Mouse (Mus musculus) hindbrain, postnatal 0 days (tissue): ENCODE data around the gene Zfp809. TPM values are rescaled to one million over a fixed set of nuclear protein-coding genes. Genes with fewer than 3 reads are reported as not detected.

ENCODE experiments used
- ATAC-seq: fragments of 200-750 bp; cut with Nextera tagmentation; 2 replicates; pipeline ENCODE4 v1.8.0; 2017; ENCODE audit warnings: mild to moderate bottlenecking, moderate TSS enrichment, moderate library complexity
- DNase-seq: peaks from one replicate; pipeline ENCODE4 v3.0.0-alpha.2; 2015; ENCODE audit warnings: low spot score
- H3K27ac ChIP-seq: fragments of 300-500 bp; sonication (generic); 2 replicates; pipeline ENCODE4 v1.5.1; 2014; ENCODE audit warnings: mild to moderate bottlenecking
- H3K27me3 ChIP-seq: fragments of 300-500 bp; sonication (generic); 2 replicates; pipeline ENCODE4 v1.6.1; 2014; ENCODE audit warnings: low read length, mixed read lengths; ENCODE audit not compliant: insufficient read depth
- H3K36me3 ChIP-seq: fragments of 300-500 bp; sonication (generic); 2 replicates; pipeline ENCODE4 v1.6.1; 2014; ENCODE audit warnings: low read length, mixed read lengths; ENCODE audit not compliant: insufficient read depth
- H3K4me1 ChIP-seq: fragments of 300-500 bp; sonication (generic); 2 replicates; pipeline ENCODE4 v1.6.1; 2014; ENCODE audit warnings: antibody characterized with exemption, low read length, mixed read lengths; ENCODE audit not compliant: insufficient read depth
- H3K4me2 ChIP-seq: fragments of 300-500 bp; sonication (generic); 2 replicates; pipeline ENCODE4 v1.6.1; 2014; ENCODE audit warnings: low read depth, mild to moderate bottlenecking, low read length, moderate library complexity, mixed read lengths
- H3K4me3 ChIP-seq: fragments of 300-500 bp; sonication (generic); 2 replicates; pipeline ENCODE4 v1.5.1; 2014; ENCODE audit warnings: low read length
- H3K9ac ChIP-seq: fragments of 300-500 bp; sonication (generic); replicated peaks from 2 replicates; pipeline ENCODE4 v1.6.1; 2014; ENCODE audit warnings: mild to moderate bottlenecking, low read length, moderate library complexity, mixed read lengths
- H3K9me3 ChIP-seq: fragments of 300-500 bp; sonication (generic); 2 replicates; pipeline ENCODE4 v1.6.1; 2016; ENCODE audit warnings: low read length, mixed read lengths
- CTCF ChIP-seq: IDR thresholded peaks from 2 replicates; pipeline ENCODE4 v1.5.1; 2016; ENCODE audit warnings: antibody characterized with exemption, control low read depth, low read depth
- WGBS: fragments of 180-500 bp; shearing (Covaris S2); extraction: QIAGEN DNeasy Blood & Tissue Kit; methylation state at CpG from one replicate; pipeline ENCODE4 v1.1.7; 2014; 5-methylcytosine and 5-hydroxymethylcytosine counted together
- polyA plus RNA-seq: library from polyadenylated mRNA; unstranded; fragments of >200 nt; fragmentation: Nextera tagmentation; extraction: Ambion mirVana; gene quantifications from 2 replicates; pipeline ENCODE4 v1.2.1, GENCODE M21; 2015
- total RNA-seq: library from RNA; depleted of rRNA; stranded (reverse); fragments of >200 nt; gene quantifications from 2 replicates; pipeline ENCODE4 v1.2.3, GENCODE M21; 2014

Zfp809 gene
- total and polyA plus RNA-seq, 2 experiments from 2014 or later, result 6.1 to 6.4 TPM

DNA sequence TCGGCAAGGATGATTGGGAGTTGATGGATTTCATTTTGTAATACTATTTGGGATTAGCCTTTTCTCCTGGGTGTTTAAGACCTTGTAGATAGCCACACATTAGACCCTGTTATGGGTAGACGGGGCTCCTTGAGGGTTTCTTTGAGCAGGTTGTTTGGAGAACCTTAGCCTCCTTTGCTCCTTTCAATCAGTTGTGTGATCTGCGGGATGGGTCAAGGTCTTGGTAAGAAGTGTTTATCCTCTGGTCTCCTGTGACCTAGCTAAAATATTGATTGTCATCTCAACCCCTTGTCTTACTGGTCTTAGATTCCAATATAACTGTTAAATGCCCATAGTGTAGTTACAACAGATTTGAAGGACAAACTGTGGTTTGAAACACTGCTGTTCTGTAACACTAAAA is 4.5 kb downstream of the Zfp809 start:
- no peak overlapping the region for H3K27ac ChIP-seq
- H3K27me3 ChIP-seq, result no peaks in the 10 kb centered on the region
- DNase-seq, result no peak
- no peaks in the 10 kb centered on the region for H3K9me3 ChIP-seq
- H3K4me1 ChIP-seq, result no peaks in the 10 kb centered on the region
- H3K9ac ChIP-seq, result no peak overlapping the region
- no peak overlapping the region for H3K4me3 ChIP-seq
- no peak overlapping the region for H3K4me2 ChIP-seq
- WGBS, result 93% methylated on average over 3 of the region's 3 CpGs
- H3K36me3 ChIP-seq, result no peaks in the 10 kb centered on the region
- ATAC-seq, result no peak
- TF ChIP-seq CTCF, result no peak

DNA sequence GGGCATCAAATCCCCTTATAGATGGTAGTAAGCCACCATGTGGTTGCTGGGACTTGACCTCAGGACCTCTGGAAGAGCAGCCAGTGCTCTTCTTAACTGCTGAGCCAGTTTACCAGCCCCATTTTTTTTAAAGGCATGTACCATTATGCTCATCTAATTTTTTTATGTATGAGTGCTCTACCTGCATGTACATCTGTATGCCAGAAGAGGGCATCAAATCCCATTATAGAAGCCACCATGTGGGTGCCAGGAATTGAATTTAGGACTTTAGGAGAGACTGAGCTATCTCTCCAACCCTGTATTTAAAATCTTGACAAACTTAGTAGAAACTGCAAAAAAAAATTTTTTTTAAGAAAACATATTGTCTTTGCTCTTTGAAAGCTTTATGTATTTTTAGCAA is 5.0 kb downstream of the Zfp809 start:
- Histone ChIP-seq H3K4me2 (no peak overlapping the region), H3K27me3 (no peaks in the 10 kb centered on the region), H3K9ac (no peak overlapping the region), H3K27ac (no peak overlapping the region), H3K9me3 (no peaks in the 10 kb centered on the region), H3K4me3 (no peak overlapping the region), H3K36me3 (no peaks in the 10 kb centered on the region), H3K4me1 (no peaks in the 10 kb centered on the region)
- ATAC-seq (no peak), DNase-seq (peak; percentile 12)
- TF ChIP-seq CTCF, result peak; percentile 40

DNA sequence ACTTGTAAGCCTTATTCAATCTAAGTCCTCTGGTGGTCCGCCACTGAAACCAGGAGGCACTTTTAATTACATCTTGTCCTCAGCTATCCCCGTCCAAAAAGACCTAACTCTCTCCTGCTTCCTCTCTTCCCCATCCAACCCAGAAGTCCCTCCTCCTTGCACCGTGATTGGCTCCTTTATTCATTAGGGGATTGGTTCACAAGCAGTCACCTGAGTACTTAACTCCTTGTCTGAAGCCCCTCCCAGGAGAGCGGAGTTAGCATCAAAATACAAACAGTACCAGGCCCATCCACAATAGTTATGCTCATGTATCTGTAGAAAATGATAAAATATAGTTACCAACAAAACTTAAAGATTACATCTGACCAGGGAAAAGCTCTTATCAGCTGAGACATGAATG is 14.5 kb downstream of the Zfp809 start:
- DNase-seq (no peak), ATAC-seq (no peak)
- Histone ChIP-seq H3K36me3 (peaks cover 36% of the 10 kb centered on the region), H3K4me2 (no peak overlapping the region), H3K9me3 (0 out of 2 replicates have a peak, but pooled peaks cover 14% of the 10 kb centered on the region), H3K9ac (no peak overlapping the region), H3K4me3 (no peak overlapping the region), H3K4me1 (no peaks in the 10 kb centered on the region), H3K27me3 (no peaks in the 10 kb centered on the region), H3K27ac (no peak overlapping the region)
- 91% methylated on average over 4 of the region's 4 CpGs for WGBS
- no peak for TF ChIP-seq CTCF

DNA sequence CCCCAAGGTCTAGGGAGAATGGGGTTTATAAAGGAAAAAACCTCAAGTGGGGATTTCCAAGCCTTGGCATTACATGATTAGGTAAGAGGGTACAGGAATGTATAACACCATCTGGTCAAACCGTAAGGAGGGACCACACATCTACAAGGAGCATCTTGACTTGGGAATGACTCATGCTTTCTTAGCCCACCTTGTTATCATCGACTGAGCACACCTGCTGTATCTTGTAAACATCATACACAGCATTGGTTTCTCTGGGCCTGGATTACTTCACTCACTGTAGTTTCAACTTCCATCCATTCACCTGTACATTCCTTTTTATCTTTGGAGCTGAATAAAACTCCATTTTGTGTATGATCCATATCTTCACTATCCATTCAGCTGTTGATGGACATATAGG is 18.7 kb downstream of the Zfp809 start:
- H3K4me3 ChIP-seq, result no peak overlapping the region
- peaks cover 31% of the 10 kb centered on the region for H3K36me3 ChIP-seq
- no peak overlapping the region for H3K27ac ChIP-seq
- WGBS, result 87% methylated on average over 2 of the region's 2 CpGs
- no peak for DNase-seq
- H3K9ac ChIP-seq, result no peak overlapping the region
- no peak for ATAC-seq
- no peaks in the 10 kb centered on the region for H3K27me3 ChIP-seq
- no peak for TF ChIP-seq CTCF
- H3K4me1 ChIP-seq, result no peaks in the 10 kb centered on the region
- no peak overlapping the region for H3K4me2 ChIP-seq
- peaks cover 22% of the 10 kb centered on the region; the same call in 1 of the 2 replicates for H3K9me3 ChIP-seq

GRCm38 (mm10) chr9:22256579-22256978 is 31.1 kb downstream of the Zfp809 start:
- no peak for TF ChIP-seq CTCF
- no peak overlapping the region for H3K9ac ChIP-seq
- peaks cover 14% of the 10 kb centered on the region for H3K36me3 ChIP-seq
- DNase-seq (no peak), ATAC-seq (no peak)
- no peak overlapping the region for H3K4me3 ChIP-seq
- H3K27me3 ChIP-seq, result no peaks in the 10 kb centered on the region
- no peak overlapping the region for H3K4me2 ChIP-seq
- peaks cover 4% of the 10 kb centered on the region; the same call in 1 of the 2 replicates for H3K9me3 ChIP-seq
- WGBS, result 93% methylated on average over 4 of the region's 4 CpGs
- no peaks in the 10 kb centered on the region for H3K4me1 ChIP-seq
- no peak overlapping the region for H3K27ac ChIP-seq

- Histone ChIP-seq H3K36me3 (no peaks in the 10 kb centered on the region), H3K27me3 (no peaks in the 10 kb centered on the region), H3K4me1 (no peaks in the 10 kb centered on the region), H3K4me3 (peak overlapping the region; percentile 60), H3K9me3 (peaks cover 4% of the 10 kb centered on the region; the same call in 1 of the 2 replicates), H3K27ac (0 out of 2 replicates have a peak overlapping the region, but pooled peaks have one; percentile 32), H3K9ac (peak overlapping the region; percentile 67; the same call in 1 of the 2 replicates), H3K4me2 (peak overlapping the region; percentile 74)
- TF ChIP-seq CTCF, result no peak
- WGBS, result 80% methylated on average over 8 of the region's 8 CpGs
- ATAC-seq (no peak), DNase-seq (no peak)
These were observed 33.3 kb downstream of the Zfp809 start for GRCm38 (mm10) chr9:22258784-22259183.

DNA sequence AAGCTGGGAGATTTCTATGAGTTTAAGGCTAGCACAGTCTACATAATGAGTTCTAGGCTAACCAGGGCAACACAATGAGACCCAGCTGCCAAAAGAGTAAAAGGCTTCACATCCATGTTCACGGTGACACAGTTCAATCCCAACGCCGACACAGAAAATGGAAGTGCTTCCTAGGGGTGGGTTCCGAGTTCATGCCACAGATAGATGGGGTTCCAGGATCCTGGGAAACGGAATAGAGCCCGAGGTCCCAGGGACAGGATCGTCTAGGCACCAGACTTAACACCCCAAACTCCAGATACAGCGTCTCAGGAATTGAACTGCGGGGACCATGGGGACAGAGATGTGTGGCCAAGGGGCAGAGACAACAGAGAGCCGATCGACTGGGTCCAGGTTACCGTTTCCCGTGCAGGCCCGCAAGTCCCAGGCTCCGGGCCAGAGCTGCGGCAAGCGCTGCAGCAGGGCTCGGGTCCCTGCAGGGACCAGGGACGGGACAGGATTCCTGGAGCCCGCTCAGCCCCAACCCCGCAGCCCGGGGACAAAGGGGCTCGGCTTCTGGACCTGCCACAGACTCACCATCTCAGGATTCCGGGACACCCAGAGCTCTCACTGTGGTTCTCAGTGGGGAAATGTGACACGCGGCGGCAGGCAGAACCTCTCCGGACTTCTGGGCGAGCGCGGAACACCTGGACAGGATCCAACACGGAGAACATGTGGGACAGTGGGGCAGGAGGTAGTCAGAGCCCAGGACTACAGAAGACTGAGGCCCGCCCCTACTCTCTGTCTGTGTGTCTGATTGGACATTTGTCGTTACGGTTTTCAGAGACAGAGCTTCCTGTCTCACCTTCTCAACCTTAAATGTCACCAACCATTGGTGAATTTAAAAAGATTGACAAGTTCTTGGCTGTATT is 33.9 kb downstream of the Zfp809 start, which contains the start of gene Zfp599:
Gene Zfp599, minus strand, starts transcription at position 712 of the 908 bp plus-strand sequence.
- DNase-seq (peak; percentile 78), ATAC-seq (peak; percentile 94)
- Histone ChIP-seq H3K9me3 (peaks cover 4% of the 10 kb centered on the region; the same call in 1 of the 2 replicates), H3K36me3 (no peaks in the 10 kb centered on the region), H3K4me1 (no peaks in the 10 kb centered on the region), H3K27ac (peak within 1 kb of the TSS; percentile 32; the same call in 1 of the 2 replicates), H3K27me3 (no peaks in the 10 kb centered on the region), H3K4me3 (peak within 1 kb of the TSS; percentile 60), H3K9ac (peak within 1 kb of the TSS; percentile 67), H3K4me2 (peak within 1 kb of the TSS; percentile 74)
- no peak for TF ChIP-seq CTCF
- WGBS, result 2% methylated on average over 35 of the region's 35 CpGs
